Mouse (Mus musculus) heart, embryonic 12.5 days (tissue): ENCODE measurements around the gene Fbxo46. TPM values are rescaled to one million over a fixed set of nuclear protein-coding genes. Genes with fewer than 3 reads are reported as not detected.

ENCODE experiments used
- ATAC-seq: fragments of 200-750 bp; cut with Nextera tagmentation; 2 replicates; pipeline ENCODE4 v1.8.0; 2017; ENCODE audit warnings: moderate TSS enrichment, moderate library complexity; ENCODE audit not compliant: insufficient number of reproducible peaks, low FRiP score
- H3K27ac ChIP-seq: fragments of 300-500 bp; sonication (generic); 2 replicates; pipeline ENCODE4 v1.5.1; 2016; ENCODE audit warnings: mild to moderate bottlenecking, moderate library complexity; ENCODE audit not compliant: poor library complexity, severe bottlenecking
- H3K27me3 ChIP-seq: fragments of 300-500 bp; sonication (generic); replicated peaks from 2 replicates; pipeline ENCODE4 v1.6.1; 2016; ENCODE audit warnings: mild to moderate bottlenecking, moderate library complexity
- H3K36me3 ChIP-seq: fragments of 300-500 bp; sonication (generic); 2 replicates; pipeline ENCODE4 v1.6.1; 2016; ENCODE audit warnings: mild to moderate bottlenecking, moderate library complexity
- H3K4me1 ChIP-seq: fragments of 300-500 bp; sonication (generic); replicated peaks from 2 replicates; pipeline ENCODE4 v1.6.1; 2016; ENCODE audit warnings: mild to moderate bottlenecking
- H3K4me2 ChIP-seq: fragments of 300-500 bp; sonication (generic); 2 replicates; pipeline ENCODE4 v1.6.1; 2016; ENCODE audit warnings: mild to moderate bottlenecking, moderate library complexity
- H3K4me3 ChIP-seq: fragments of 300-500 bp; sonication (generic); 2 replicates; pipeline ENCODE4 v1.5.1; 2016; ENCODE audit warnings: mild to moderate bottlenecking
- H3K9ac ChIP-seq: fragments of 300-500 bp; sonication (generic); 2 replicates; pipeline ENCODE4 v1.6.1; 2016; ENCODE audit warnings: mild to moderate bottlenecking, moderate library complexity
- H3K9me3 ChIP-seq: fragments of 300-500 bp; sonication (generic); replicated peaks from 2 replicates; pipeline ENCODE4 v1.6.1; 2016; ENCODE audit warnings: mild to moderate bottlenecking, moderate library complexity
- WGBS: fragments of 180-500 bp; shearing (Covaris S2); methylation state at CpG from one replicate; pipeline ENCODE4 v1.1.7; 2016; 5-methylcytosine and 5-hydroxymethylcytosine counted together
- polyA plus RNA-seq: library from polyadenylated mRNA; unstranded; fragments of >200 nt; fragmentation: Nextera tagmentation; extraction: Ambion mirVana; gene quantifications from 2 replicates; pipeline ENCODE4 v1.2.1, GENCODE M21; 2016

Fbxo46 gene
- polyA plus RNA-seq, 1 experiment from 2014 or later = 10.2 TPM

- no peak overlapping the region for H3K4me3 ChIP-seq
- H3K4me2 ChIP-seq = no peak overlapping the region
- peaks cover 14% of the 10 kb centered on the region; the same call in 1 of the 2 replicates for H3K27me3 ChIP-seq
- H3K36me3 ChIP-seq = no peaks in the 10 kb centered on the region
- H3K27ac ChIP-seq = 0 out of 2 replicates have a peak overlapping the region, but pooled peaks have one; percentile 21
- no peak for ATAC-seq
- WGBS = 84% methylated on average over 3 of the region's 3 CpGs
- H3K4me1 ChIP-seq = peaks cover 67% of the 10 kb centered on the region
- H3K9me3 ChIP-seq = peaks cover 7% of the 10 kb centered on the region
- no peak overlapping the region for H3K9ac ChIP-seq
Observed at GRCm38 (mm10) chr7:19166990-19167389, 47.3 kb downstream of the Fbxo46 start.

- Histone ChIP-seq H3K27me3 (no peaks in the 10 kb centered on the region), H3K27ac (peak overlapping the region; percentile 92), H3K4me2 (no peak overlapping the region), H3K36me3 (no peaks in the 10 kb centered on the region), H3K4me1 (peaks cover 71% of the 10 kb centered on the region), H3K9ac (no peak overlapping the region), H3K9me3 (peaks cover 7% of the 10 kb centered on the region), H3K4me3 (no peak overlapping the region)
- WGBS = 57% methylated on average over 10 of the region's 10 CpGs
- ATAC-seq = no peak
Observed at GRCm38 (mm10) chr7:19169506-19169905, 49.8 kb downstream of the Fbxo46 start.

GRCm38 (mm10) chr7:19170142-19170541 is 50.5 kb downstream of the Fbxo46 start:
- Histone ChIP-seq H3K27me3 (peaks cover 4% of the 10 kb centered on the region), H3K9ac (0 out of 2 replicates have a peak overlapping the region, but pooled peaks have one; percentile 19), H3K4me2 (peak overlapping the region; percentile 19), H3K9me3 (peaks cover 7% of the 10 kb centered on the region), H3K4me3 (no peak overlapping the region), H3K4me1 (peaks cover 65% of the 10 kb centered on the region), H3K27ac (peak overlapping the region; percentile 92), H3K36me3 (no peaks in the 10 kb centered on the region)
- 12% methylated on average over 8 of the region's 8 CpGs for WGBS
- ATAC-seq = peak; percentile 74

- H3K4me1 ChIP-seq = peaks cover 58% of the 10 kb centered on the region
- peak overlapping the region; percentile 63 for H3K4me2 ChIP-seq
- 0 out of 2 replicates have a peak, but pooled peaks have one; percentile 12 for ATAC-seq
- peaks cover 20% of the 10 kb centered on the region for H3K27me3 ChIP-seq
- H3K27ac ChIP-seq = peak overlapping the region; percentile 92
- no peaks in the 10 kb centered on the region for H3K36me3 ChIP-seq
- no peak overlapping the region for H3K4me3 ChIP-seq
- H3K9ac ChIP-seq = peak overlapping the region; percentile 55
- H3K9me3 ChIP-seq = peaks cover 7% of the 10 kb centered on the region
- 13% methylated on average over 8 of the region's 8 CpGs for WGBS
Observed at GRCm38 (mm10) chr7:19171831-19172230, 52.2 kb downstream of the Fbxo46 start.

DNA sequence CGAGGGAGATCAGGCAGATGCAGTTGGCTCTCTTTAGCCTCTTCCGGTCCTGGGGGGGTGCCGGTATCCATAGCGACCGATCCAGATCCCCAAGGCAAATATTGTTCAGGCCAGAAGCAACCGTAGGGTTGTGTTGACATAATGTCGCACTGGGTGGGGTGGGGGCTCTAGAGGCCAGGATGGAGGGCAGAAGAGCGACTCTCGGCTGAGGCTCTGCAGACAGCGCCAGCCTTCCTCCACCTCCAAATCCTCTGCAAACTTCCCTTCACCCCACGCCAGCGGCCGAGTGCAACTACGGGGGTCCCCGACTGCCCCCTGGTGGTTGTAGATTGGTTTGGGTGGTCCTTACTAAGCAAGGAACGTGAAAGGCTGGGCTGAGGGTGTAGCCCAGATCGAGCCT is 53.2 kb downstream of the Fbxo46 start:
- H3K36me3 ChIP-seq = no peaks in the 10 kb centered on the region
- peaks cover 30% of the 10 kb centered on the region for H3K27me3 ChIP-seq
- H3K4me1 ChIP-seq = peaks cover 59% of the 10 kb centered on the region
- WGBS = 5% methylated on average over 17 of the region's 17 CpGs
- H3K9me3 ChIP-seq = no peaks in the 10 kb centered on the region
- peak overlapping the region; percentile 30 for H3K4me3 ChIP-seq
- peak; percentile 35; the same call in 1 of the 2 replicates for ATAC-seq
- peak overlapping the region; percentile 63 for H3K4me2 ChIP-seq
- H3K9ac ChIP-seq = peak overlapping the region; percentile 39; the same call in 1 of the 2 replicates
- H3K27ac ChIP-seq = peak overlapping the region; percentile 92

GRCm38 (mm10) chr7:19175708-19176515 is 56.3 kb downstream of the Fbxo46 start, which contains the start of gene Eml2:
Gene Eml2, plus strand, starts transcription at chr7:19176421.
- Histone ChIP-seq H3K27ac (no peak within 1 kb of the TSS), H3K27me3 (peaks cover 52% of the 10 kb centered on the region), H3K9ac (peak within 1 kb of the TSS; percentile 14; the same call in 1 of the 2 replicates), H3K4me1 (peaks cover 43% of the 10 kb centered on the region), H3K4me2 (peak within 1 kb of the TSS; percentile 46), H3K9me3 (0 out of 2 replicates have a peak, but pooled peaks cover 5% of the 10 kb centered on the region), H3K36me3 (no peaks in the 10 kb centered on the region), H3K4me3 (peak within 1 kb of the TSS; percentile 28)
- ATAC-seq = 0 out of 2 replicates have a peak, but pooled peaks have one; percentile 12
- 2% methylated on average over 30 of the region's 30 CpGs for WGBS

- no peaks in the 10 kb centered on the region for H3K36me3 ChIP-seq
- peak overlapping the region; percentile 14; the same call in 1 of the 2 replicates for H3K9ac ChIP-seq
- ATAC-seq = no peak
- 0 out of 2 replicates have a peak, but pooled peaks cover 5% of the 10 kb centered on the region for H3K9me3 ChIP-seq
- H3K4me2 ChIP-seq = peak overlapping the region; percentile 46
- H3K4me1 ChIP-seq = peaks cover 40% of the 10 kb centered on the region
- 6% methylated on average over 17 of the region's 21 CpGs for WGBS
- peaks cover 52% of the 10 kb centered on the region for H3K27me3 ChIP-seq
- H3K4me3 ChIP-seq = peak overlapping the region; percentile 28
- no peak overlapping the region for H3K27ac ChIP-seq
Observed at GRCm38 (mm10) chr7:19176516-19176947, 56.9 kb downstream of the Fbxo46 start.

DNA sequence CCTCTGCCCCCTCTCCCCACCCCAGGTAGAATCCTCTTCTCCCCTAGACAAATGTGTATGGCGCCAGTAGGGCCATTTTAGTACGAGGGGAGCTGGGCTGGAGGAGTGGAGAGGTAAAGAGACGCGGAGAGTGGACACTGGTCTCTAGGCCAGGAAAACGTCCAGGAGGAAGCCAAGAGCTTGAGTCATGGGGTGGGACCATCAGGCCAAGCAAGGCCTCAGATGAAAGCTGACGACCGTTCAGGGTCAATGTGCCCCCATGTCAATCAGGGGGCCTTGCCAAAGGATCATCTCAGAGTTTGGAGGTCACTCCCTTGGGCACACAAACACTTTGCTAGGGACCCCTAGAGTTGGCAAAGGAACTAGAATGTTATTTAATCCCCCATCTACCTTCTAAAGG is 57.6 kb downstream of the Fbxo46 start:
- no peak for ATAC-seq
- H3K4me3 ChIP-seq = no peak overlapping the region
- peaks cover 52% of the 10 kb centered on the region for H3K27me3 ChIP-seq
- no peak overlapping the region for H3K4me2 ChIP-seq
- no peak overlapping the region for H3K27ac ChIP-seq
- 73% methylated on average over 7 of the region's 7 CpGs for WGBS
- peaks cover 40% of the 10 kb centered on the region for H3K4me1 ChIP-seq
- H3K36me3 ChIP-seq = no peaks in the 10 kb centered on the region
- H3K9ac ChIP-seq = no peak overlapping the region
- H3K9me3 ChIP-seq = 0 out of 2 replicates have a peak, but pooled peaks cover 5% of the 10 kb centered on the region

DNA sequence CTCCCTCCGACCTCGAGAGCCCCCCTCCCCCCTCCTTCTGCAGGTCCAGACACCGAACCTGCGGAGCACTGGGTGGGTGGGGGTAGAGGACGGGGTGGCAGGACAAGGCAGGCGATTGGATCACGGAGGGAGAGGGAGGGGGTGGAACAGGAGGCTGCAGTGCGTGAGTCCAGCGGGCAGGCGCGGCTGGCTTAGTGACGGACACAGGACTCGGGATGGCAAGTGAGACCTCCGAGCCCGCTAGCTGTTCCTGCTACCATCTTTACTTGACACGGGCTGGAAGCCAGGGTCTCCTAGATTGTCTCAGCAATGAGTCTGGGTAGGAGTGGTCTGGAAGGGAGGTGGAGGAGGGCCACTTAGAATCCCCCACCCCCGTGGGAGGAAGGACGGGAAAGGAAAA is 58.4 kb downstream of the Fbxo46 start:
- Histone ChIP-seq H3K36me3 (no peaks in the 10 kb centered on the region), H3K4me3 (no peak overlapping the region), H3K27me3 (peaks cover 52% of the 10 kb centered on the region), H3K9ac (no peak overlapping the region), H3K9me3 (0 out of 2 replicates have a peak, but pooled peaks cover 5% of the 10 kb centered on the region), H3K27ac (no peak overlapping the region), H3K4me1 (peaks cover 34% of the 10 kb centered on the region), H3K4me2 (0 out of 2 replicates have a peak overlapping the region, but pooled peaks have one; percentile 62)
- 11% methylated on average over 18 of the region's 18 CpGs for WGBS
- no peak for ATAC-seq

DNA sequence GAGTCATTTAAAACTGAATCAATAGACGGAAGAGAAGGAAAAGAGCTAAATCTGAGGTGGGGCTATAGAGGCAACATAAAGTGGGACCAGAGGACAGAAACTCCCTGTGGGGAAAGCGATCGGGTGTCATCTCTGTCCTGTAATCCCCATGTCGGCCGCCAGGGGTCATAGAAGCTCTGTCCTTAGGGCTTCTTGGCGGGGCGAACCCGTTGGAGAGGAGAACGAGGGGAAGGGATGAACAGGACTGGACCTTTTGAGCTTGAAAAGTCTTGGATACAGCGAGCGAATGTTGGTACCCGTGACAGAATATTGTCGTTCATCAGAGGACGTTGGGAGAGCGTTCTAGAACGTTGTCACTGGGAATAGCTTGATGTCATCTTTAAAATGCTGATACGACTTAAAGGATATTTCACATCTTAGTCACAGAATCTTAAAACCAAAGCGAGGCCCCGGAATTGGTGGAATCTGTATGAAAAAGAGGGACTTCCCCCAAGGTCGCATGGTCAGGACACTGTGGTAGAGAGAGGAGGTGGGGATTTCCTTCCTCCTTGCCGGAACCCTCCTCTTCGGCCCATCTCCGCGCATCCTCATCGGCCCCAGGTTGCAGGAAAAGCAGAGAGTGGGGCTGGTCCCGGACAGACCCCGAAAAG is 58.9 kb downstream of the Fbxo46 start:
- H3K9me3 ChIP-seq = 0 out of 2 replicates have a peak, but pooled peaks cover 5% of the 10 kb centered on the region
- peak overlapping the region; percentile 62 for H3K4me2 ChIP-seq
- H3K27ac ChIP-seq = no peak overlapping the region
- no peak for ATAC-seq
- H3K27me3 ChIP-seq = peaks cover 52% of the 10 kb centered on the region
- H3K9ac ChIP-seq = no peak overlapping the region; the same call in 1 of the 2 replicates
- H3K4me1 ChIP-seq = peaks cover 30% of the 10 kb centered on the region
- WGBS = 5% methylated on average over 27 of the region's 27 CpGs
- peak overlapping the region; percentile 30 for H3K4me3 ChIP-seq
- peaks cover 3% of the 10 kb centered on the region; the same call in 1 of the 2 replicates for H3K36me3 ChIP-seq
